Mouse (Mus musculus) duodenum, adult 2 months (tissue): ENCODE measurements around the gene Uroc1. TPM values are rescaled to one million over a fixed set of nuclear protein-coding genes. Genes with fewer than 3 reads are reported as not detected.

Experiments
- polyA plus RNA-seq: library from polyadenylated mRNA; depleted of rRNA; stranded (reverse); fragments of >200 nt; gene quantifications from 2 replicates; pipeline ENCODE4 v1.2.3, GENCODE M21; 2012; ENCODE audit warnings: low replicate concordance; rRNA removed

The Uroc1 gene
- polyA plus RNA-seq: not detected in 2 replicates

DNA sequence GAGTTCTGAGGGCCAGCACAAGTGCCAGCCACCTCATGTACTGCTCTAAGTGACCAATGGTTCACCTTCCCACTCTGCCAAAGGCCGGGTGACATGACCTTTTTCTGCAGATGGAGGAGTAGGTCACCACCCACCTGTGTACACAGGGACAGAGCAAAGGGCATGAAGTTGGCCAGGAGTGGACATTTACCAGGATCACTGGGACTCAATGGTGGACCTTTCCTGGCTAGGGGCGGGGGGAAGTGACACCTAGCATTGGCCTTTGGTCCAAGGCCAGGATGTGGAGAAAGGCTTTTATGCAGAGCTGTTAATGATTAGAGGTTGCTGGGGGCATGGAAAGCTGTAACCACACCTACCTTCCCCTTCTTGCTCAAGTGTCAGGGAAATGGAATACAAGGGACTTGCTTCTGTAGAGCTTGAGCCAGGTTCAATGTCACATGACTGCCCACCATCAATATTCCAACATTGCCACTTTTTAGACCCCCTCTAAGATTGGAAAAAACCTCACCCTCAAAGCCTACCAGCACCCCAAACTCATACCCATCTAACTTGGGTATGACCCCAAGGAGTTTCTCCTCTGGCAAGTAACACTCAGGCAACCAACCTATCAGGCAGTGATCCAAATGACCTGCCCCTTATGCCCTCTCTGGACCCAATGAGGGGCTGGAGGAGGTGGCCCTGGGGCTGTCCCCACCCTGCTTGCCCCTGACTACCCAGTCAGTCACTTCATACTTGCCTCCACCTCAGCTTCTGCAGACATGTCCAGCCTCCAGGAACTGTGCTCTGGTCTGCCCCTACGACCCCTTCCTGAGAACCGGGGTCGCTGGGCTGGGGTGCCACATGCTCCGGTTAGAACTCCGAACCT, at the start of gene Uroc1:
TSS of gene Uroc1 (plus strand) at position 724 of the 865 bp plus-strand sequence.

DNA sequence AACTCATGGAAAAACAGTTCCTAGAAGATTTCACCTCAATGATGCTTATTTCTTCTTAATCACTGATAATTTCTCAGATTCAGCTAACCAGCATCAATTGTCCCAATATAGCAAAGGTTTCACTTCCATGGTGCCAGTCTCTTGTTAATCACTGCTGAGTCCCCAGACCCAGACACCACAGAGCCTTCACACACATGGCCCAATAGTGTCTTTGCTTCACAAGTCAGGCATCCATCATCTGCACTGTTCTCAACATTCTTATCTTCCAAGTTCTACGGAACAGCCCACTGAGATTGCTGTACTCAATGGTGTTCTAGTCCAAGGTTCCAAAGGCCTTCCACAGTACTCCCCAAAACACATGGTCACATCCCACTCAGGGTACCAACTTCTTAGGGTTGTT, 32.2 kb upstream of the Uroc1 start, which contains the start of gene BC048671:
TSS of gene BC048671 (plus strand) at position 301 of the 400 bp plus-strand sequence.

DNA sequence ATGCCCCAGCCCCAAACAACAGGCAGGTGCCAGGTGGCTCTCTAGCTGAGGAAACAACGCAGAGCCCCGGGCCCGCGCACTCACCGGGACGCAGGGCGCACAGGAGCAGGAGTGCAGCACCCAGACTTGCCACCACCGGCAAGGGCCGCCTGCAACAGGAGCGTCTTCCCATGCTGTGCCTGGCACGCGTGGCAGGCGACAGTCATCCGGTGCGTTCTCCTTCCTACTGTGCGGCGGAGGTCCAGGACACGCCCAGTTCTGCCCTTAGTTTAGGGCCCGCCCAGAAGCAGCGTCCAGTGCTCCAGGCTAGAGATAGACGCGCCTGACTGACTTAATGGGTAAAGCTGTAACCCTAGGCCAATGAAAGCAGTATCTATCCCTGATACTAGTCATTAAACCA, 8.1 kb upstream of the Uroc1 start, which contains the start of gene Chst13:
TSS of gene Chst13 (minus strand) at position 195 of the 400 bp plus-strand sequence.

DNA sequence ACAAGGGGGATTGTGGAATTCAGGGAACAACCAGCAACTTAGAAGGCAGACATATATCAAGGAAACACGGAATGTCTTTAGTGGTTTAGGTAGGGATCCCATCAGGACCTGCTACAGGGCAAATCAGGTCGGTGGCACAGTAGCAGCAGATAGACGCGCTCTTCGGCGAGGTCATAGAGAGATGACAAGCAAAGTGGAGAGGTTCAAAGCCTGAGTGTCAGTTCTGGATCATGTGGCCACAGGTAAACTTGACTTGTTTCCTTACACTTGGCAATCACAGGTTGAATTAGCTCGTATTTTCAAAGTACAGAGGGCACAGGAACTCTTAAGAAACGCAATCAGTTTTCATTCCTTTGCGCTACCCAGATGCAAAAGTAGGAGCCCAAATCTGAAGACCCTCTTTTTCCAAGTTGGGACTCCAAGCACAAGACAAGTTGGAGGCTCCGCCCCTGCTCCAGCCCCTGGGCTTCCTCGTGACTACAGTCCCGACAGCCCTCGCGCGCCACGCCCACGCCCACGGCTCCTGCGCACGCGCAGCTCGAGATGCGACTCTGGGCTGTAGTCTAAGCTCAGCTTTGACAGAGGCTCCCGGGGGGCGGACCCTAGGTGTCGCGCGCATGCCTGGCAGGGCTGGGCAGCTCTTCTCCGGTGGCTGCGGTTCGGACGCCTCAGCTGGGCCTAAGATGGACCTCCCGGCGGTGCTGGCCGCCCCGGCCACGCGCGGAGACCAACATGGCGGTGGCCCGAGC, 36.1 kb downstream of the Uroc1 start, which contains the start of gene Zxdc:
TSS of gene Zxdc (plus strand) at position 517 of the 749 bp plus-strand sequence.

Other genes starting within 250 kb of the Uroc1 start
- gene Vmn1r50, start 231.9 kb upstream of the Uroc1 start, polyA plus RNA-seq: not detected in 2 replicates
- gene Vmn1r51, start 210.7 kb upstream of the Uroc1 start, polyA plus RNA-seq: not detected in 2 replicates
- gene Vmn1r52, start 158.5 kb upstream of the Uroc1 start, polyA plus RNA-seq: not detected in 2 replicates
- gene V1ra8, start 130.5 kb upstream of the Uroc1 start, polyA plus RNA-seq: not detected in 2 replicates
- gene Vmn1r53, start 108.8 kb upstream of the Uroc1 start, polyA plus RNA-seq: 0.30 TPM in 1 of 2 replicates, not detected in the other
- gene Vmn1r54, start 87.0 kb upstream of the Uroc1 start, polyA plus RNA-seq: not detected in 2 replicates
- not detected in 2 replicates for gene BC048671, start 32.1 kb upstream of the Uroc1 start, polyA plus RNA-seq
- gene Chst13, start 8.1 kb upstream of the Uroc1 start, polyA plus RNA-seq: 0.43 and 0.46 TPM in 2 replicates
- gene Zxdc, start 36.2 kb downstream of the Uroc1 start, polyA plus RNA-seq: 20.4 and 31.9 TPM in 2 replicates
- 0.08 and 0.20 TPM in 2 replicates for gene Cfap100, start 95.5 kb downstream of the Uroc1 start, polyA plus RNA-seq
- 10.1 and 41.3 TPM in 2 replicates for gene Klf15, start 129.3 kb downstream of the Uroc1 start, polyA plus RNA-seq
- gene Aldh1l1, start 153.1 kb downstream of the Uroc1 start, polyA plus RNA-seq: 22.8 and 63.3 TPM in 2 replicates